Mouse (Mus musculus): Measurements from ENCODE around the gene Entpd1.

The Entpd1 gene

DNA sequence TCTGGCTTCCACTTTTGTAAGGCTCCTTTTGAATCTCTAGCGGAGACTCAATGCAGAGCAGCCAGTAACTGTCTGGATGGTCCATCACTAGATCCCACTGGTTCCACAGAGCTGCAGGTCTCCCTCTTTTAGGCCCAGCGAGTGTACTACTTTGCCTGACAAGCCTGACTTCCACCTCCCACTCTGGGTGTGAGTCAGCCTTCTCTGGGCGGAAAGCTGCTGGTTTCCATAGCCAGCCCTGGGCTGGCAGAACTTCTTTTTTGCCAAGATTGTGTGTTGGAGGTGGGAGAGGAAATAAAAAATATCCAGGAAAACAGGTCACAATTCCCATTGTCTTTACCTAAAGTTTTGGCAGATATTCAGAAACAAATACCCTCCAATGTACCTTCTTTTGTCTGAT, 17.9 kb downstream of the Entpd1 start:
- DNase-seq, result no peak

DNA sequence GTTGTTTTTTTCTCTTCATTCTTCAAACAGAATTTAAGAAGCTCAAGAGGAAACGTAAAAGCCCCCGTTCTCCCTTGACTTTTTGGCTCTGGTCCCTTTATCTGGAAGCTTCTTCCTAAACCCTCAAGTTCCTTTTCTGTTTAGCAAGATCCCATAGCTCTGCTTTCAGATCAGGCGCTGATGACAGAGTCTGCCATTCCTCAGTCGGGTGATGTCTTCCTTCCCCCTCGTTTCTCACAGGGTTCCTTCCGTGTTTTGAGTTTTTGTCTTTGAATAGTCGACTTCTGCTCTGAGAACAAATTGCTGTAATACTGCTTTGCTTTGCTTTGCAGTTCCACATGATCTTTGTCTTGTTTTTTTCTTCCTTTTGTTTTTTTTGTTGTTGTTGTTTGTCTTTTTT, 18.4 kb downstream of the Entpd1 start:
- DNase-seq, result no peak

DNA sequence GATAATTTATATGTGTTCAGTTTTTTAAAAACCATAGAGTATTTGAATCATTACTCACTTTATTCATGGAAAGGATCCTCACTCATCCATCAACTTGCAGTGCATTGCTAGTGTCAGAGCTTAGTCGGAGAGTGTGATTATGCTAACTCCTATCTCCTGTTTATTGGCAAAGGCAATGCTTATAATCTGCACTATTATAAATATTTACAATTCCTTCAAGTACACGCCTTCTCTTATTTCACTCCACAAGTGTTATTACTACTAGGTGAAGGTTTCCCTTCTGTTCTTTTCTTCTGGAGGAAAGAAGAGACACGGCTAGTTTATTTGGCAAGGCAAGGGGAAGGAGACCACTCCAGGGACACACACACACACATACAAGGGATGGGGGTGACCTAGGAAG, 20.0 kb downstream of the Entpd1 start:
- DNase-seq, result no peak

DNA sequence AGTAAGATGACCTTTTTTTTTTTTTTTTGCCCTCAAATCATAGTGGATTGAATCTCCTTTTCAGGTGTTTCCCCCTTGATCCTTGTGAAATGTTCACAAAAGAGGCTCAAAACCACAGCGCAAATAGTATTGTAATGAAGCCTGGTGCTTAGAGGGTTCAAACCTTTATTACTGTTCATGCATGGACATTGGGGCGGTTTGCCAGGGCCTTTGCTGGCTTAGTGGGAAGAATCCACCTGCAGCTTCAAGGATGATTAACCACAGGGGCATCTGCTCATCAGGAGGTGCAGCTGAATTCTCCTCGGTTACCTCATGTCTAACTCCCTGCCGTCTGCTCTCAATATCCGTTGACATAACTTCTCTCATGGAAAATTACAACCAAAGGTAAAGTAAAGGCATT, 20.5 kb downstream of the Entpd1 start:
- peak; percentile 5 to 14 for DNase-seq

DNA sequence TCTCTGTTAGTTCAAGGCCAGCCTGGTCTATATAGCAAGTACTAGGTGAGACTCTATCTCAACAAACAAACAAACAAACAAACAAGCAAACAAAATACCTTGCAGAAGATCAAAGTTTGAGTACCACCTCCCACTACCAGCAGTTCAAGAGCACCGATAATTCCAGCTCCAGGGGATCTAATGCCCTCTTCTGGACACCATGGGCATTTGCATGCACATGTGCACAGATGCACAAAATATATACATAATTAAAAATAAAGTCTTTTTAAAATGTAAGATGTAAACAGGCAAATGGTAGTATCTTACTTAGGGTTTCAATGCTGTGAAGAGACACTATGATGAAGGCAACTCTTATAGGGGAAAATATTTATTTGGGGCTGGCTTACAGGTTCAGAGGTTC, 21.0 kb downstream of the Entpd1 start:
- DNase-seq, result no peak

DNA sequence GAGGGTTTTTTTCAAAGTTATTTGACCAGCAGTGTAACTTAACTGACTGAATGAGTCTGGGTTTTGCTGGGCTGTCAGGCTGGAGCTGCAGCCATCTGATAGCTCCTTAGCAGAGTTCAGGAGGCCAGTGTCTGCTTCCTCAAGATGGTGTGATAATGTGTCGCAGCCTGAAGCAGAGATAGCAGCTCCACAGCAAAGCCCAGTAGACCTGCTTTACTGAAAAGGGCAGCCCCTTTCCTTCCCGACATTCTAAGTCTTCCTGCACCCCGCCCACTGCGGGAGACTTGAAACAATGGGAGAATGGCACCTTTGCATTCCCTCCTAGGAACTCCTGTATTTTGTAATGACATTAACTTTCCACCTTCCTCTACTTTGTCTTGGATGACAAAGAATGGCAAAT, 24.9 kb downstream of the Entpd1 start:
- DNase-seq, result no peak

DNA sequence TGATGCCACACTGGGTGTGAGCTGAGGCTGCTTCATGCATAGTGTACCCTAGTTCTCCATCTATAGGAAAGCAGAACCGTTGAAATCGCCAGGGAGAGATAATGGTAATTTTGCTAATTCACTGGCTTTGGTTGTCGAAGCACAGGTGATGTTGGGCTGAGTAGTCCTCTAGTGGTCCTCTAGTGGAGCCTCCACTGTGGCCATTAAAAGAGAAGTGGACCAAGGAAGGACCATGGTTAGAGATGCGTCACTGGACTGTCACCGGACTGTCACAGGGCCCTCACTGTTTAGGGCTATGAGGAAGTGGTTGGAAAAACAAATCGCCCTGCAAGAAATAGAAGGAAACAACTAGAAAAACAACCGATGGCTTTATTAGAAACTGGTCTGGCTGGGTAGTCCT, 25.4 kb downstream of the Entpd1 start:
- DNase-seq, result no peak

DNA sequence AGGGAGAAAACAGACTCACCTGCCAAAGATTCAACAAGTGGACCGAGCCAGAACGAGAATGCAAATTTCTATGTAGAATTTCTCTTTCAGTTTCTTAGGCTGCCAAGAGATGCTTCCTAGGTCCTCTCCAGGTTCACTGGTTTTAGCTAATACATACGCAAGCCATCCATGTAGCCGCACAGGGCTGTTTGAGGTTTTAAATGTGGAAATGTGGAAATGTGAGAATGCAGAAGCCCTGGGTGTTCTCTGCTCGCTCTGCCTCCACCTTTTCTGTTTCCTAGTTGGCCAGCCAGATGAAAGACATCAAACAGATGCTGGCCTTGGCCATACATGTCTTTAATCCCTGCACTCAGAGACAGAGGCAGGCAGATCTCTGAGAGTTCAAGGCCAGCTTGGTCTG, 26.4 kb downstream of the Entpd1 start:
- DNase-seq, result no peak

DNA sequence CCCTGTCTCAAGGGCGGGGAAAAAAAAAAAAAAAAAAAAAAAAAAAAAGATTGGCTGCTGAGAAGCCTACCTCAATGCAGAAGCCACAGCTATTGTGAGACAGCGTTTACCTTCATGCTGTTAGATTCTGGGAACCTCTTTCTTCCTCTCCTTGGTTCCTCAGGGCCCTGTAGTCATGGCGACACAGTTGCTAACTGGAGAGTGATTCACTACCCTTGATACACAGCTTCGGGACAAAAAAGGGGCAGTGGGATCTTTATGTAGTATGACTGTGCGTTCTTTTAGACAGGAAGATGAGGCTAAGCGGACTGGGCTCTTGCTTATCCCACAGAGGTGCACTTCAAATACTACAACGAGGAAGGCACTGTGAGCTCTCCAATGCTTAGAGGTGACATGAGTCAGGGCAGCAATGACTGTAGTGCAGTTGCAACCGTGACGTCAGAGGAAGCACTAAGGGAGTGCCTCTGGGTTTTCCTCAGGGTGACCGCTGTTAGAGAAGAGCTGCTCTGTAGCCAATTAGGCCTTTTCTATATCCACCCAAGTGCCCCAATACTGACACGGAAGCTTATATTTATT, 27.7 kb downstream of the Entpd1 start:
- no peak for DNase-seq

DNA sequence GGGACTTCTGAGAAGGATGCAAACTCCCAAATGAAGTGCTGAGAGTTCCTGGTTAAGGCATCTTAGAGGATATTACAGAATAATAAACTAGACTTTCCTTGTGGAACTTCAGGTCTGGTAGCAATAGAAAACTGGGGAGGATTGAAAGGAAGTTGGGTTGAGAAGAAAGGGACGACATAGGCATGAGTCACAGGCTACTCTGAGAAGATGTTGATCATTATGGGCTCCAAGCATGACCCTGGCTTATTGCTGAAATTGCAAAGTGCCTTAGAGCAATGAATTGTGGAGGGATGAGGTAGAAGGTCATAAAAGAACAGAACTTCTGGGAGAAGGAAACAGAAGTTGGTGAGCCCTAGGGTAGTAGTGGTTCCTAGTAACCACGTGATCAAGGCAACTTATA, 28.6 kb downstream of the Entpd1 start:
- DNase-seq, result no peak

DNA sequence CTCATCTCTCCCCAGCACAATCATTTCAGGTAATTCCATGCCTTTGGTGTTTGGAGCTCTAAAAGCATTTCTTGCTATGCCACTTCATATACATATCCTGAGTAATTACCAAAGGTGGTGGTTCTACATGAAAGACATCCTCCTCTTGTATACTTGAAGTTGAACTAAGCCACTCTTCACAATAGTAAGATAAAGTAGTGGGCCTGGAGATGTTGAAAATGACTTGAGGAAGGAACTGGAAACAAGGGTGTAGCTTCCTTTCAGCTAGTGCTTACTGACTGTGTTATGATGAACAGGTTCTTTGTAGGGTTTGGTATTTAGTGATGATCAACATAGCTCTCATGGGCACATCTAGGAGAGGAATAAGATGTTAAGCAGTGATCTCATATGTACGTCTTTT, 31.7 kb downstream of the Entpd1 start:
- DNase-seq, result no peak

DNA sequence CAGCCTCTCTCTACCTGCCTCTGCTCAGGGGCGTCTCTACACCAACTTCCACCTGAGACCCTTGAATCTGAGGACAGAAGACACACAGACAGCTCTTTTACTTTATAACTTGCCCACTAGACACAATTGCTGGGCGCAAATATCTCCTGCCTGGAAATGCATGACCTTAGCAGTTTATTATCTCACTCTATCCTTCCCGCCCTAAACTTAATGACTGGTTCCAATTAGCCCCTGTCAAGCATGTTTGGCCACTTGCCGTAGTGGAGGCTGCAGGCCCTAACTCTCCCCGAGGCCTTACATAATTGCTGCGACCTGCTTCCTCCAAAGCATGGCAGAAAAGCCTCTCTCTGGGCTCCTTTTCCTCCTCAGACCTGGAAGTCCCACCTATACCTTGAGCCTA, 34.2 kb downstream of the Entpd1 start:
- no peak for DNase-seq

DNA sequence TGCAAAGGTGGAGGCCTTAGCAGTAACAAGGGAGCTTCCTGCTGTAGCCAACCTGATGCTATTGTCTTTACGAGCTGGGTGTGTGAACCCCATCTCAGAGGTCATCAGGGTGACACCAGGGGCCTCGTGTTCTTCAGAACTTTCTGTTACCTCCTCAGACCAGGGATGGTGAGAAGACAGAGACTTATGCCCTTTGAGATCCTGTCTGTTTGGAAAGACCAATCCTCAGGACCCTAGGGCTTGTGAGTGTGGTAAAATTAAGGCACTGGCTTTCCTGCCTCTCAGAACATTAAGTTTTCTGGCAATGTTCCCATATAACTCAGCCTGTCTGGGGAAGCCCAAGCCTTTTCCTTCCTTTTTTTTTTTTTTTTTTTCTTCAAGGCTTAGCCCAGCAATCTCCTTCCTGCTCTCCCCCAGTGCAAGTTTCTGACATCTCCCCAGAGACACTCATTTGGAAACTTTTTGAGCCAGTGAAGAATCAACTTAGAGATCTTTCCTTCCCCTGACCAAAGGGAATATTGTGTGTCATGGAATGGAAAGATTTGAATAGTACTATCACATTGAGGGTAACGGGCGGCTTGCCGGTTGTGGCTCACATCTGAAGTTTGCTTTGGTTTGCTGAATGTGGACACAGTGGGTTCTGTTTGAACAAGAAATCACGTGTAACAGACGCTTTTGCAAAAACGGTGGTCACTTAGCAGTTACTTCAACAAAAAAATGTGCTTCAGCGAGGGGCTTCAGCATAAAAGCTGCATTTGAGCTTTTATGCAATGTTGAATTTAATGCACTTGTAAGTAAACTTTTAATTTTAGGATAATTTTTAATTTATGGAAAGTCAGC, 35.4 kb downstream of the Entpd1 start:
- DNase-seq, result no peak

DNA sequence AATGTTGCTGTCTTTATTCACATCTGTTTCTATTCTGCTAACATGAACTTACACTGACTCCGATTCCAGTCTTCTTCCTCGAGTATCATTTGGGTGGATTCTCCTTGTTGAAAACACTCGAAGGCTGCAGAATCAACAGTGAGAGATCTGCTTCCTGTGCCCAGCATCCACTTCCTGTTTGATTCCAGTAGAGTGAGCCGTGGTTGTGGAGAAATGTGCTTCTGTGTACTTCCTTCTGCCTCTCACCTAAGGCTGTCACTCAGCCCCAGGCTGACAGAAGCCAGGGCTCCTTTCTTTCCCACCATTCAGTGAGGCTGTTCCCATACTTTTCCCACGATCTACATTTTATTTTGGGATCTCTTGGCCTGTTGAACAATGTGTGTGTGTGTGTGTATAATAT, 37.9 kb downstream of the Entpd1 start:
- no peak for DNase-seq

DNA sequence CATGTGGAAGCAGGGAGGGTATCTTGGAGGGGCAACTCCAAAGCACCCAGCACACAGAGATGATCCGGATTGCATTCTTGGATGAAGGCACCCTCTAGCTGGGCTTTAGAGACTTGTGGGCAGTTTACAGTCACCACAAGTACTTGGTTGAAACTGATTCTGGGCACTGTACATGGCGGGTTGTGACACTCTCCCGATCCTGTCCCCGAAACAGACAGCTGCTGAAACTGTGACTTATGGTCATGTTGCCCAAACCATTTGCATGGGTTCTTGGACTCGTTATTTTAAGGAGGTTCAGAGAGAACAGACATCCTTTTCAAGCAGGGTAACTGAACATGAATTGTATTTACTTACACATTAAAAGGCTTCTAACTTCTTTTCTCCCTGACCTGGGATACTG, 44.0 kb downstream of the Entpd1 start:
- DNase-seq, result no peak

DNA sequence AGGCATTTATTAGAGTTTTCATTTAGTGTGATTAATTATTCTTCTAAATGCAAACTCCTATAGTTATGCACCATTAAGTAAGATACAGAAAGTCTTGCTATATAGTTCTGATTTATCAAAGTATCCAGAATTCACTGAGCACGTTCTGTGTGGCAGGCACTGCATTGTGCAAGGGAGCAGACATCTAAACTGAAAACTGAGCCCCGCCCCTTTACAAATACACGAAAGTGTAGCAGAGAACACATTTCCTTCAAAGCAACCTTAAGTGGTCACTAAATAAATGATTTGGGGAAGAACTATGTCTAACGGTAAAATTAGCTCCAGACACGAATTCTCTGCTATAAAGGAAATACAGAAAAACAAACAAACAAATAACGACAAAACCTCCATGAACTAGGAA, 46.1 kb downstream of the Entpd1 start:
- DNase-seq, result no peak

DNA sequence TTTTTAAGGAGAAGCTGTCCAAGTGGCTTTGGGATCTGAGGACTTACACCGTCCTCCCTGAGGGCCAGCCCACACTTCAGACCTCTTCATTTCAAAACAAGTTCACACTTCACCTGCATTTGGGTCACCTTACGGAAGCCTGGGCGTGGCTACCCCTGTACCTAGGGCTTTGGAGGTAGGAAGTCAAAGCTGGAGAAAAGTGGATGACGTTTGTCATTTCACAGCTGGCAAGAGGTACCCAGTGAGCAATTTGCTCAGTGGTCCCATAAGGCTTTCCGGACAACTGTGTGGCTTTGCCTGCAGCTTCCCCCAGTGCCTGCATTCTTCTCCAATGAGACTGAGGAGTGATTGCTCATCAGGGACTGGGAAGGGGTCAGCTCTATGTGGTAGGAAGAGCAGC, 46.8 kb downstream of the Entpd1 start:
- no peak for DNase-seq

DNA sequence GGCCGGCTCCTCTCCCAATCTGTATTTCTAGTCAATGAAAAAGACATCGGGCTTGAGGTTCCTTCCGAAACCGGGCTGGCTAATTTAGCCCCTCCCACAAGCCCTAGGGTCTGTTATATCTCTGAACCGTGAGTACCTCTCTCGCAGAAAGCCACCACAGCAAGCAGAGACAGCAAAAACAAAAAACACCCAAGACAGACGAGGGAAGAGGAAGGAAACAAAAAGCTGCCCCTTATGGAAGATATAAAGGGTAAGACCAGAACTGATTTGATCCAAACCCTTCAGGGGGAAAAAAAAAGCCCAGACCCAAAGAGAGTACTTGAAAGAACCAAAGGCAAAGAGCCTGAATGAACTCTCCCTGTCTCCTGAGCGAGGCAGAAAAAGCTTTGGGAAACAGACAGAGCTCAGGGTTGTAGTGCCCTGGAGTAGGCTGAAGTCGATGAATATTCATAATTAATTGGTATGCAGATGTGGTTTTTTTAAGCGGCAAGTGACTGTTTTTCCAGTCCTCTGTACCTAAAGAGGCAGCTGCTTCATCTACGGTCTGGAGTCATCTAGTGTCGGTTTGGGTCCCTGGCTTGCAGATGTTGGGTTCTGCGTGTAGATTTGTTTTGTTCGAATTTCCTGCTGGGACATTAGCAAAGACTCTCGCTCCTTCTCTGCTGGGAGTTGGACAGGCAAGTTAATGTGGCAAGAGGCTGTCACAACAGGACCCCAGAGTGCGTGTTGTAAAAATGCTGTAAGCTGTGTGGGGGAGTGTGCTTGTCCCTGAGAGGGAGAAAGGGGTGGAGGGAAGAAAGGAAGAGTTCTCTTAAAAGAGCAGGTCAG, 47.7 kb downstream of the Entpd1 start:
- DNase-seq, result no peak

DNA sequence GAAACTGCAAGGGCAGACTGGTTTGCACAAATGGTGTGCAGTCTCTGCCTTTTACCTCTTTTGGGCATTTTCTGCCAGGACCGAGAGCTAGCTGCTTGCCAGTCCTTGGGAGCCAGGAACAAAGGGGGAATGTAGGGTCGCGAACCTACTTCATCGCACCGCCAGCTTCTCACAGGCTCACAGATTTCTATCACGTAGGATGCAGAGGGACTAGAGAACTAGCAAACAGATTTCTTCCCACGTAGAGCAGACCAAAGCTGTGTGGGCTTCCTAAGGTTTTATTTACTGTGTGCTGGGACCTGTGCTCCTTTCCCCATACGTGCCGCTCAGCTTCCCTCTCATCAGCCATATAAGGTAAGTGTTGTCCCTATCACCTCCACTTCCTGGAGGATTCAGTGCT, 48.3 kb downstream of the Entpd1 start:
- DNase-seq, result no peak

DNA sequence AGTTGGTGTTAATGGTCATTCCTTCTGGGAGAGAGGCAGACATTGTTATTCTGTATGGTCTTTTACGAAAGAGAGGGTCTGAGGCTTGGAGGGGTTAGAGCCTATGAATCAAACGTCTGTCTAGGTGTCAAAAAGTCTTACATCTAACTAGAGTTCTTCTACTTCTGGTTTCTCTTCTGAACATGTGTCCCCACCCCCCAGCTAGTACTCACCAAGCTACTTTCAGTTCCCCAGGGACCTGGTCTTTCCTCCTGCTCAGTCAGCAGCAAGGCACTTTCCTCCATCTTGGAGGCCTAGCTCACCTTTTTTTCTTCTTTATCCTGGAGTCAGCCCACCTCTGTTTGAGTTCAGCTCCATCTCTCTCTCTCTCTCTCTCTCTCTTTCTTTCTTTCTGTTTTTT, 48.9 kb downstream of the Entpd1 start:
- no peak for DNase-seq

DNA sequence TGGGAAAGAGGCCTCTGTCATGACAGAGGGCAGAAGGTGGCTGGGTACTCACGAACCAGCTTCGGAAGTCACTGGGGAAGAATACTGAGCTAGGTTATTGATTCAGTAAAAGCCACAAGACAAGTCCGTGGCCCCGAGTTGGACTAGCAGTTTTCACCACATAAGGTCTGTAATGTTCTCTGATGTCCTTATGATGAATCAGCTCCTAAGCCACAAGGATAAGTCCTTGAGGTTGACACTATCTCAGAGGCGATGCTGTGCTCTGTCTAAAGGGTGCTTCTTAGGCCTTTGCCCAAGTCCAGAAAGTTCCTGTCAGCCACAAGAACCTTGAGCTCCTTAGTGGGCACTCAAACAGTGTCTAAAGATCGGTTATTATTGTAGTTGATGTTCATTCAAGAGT, 49.7 kb downstream of the Entpd1 start:
- no peak for DNase-seq

DNA sequence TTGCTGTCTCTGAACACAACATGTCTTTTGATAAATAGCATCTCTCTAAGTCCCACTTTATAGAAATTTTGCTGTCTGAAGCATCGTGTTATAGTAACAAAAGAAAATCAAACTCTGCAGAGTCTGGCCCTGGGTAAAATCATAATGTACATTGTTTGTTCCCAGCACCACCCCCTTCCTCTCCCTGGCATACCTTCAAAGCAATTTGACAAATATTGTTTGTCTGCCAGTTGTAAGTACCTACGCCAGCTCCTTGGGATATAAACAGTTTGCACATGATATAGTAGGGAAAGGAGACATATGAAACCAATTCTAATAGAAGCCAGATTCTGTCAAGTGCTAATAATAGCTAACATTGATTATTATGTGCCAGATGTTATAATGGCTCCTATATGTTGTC, 50.6 kb downstream of the Entpd1 start:
- no peak for DNase-seq

DNA sequence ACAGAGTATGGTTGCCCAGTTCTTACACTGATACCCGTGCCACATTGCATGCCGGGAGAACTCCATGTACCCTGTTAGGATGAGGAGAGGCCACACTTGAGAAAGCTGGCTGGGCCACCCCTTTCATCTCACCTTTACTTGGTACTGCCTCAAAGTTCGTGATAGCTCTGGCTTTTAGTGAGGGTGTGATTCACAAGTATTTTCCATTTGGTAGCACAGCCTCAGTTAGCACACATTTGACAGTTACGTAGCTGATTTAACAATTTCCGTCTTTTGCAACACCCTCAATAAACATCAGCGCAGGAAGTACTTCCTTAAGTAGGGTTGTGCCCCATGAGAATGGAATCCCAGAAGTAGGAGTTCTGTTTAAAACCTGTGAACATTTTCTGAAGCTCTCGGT, 53.6 kb downstream of the Entpd1 start:
- no peak for DNase-seq

DNA sequence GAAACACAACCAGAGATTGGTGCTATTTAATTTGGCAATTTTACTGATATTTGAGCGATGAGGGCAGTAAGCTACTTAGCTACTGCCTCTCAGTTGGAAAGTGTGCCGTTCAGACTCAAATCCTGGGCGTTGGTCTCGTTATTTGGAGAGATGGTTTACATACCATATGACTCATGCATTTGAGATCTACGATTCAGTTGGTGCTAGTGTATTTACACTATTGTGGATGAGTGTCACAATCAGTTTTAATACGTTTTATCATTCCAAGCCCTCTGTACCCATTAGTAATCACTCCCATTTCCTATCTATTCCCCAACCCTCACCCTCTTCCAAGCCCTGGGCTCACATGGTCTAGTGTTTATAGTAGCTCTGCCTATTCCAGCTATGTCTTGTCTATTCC, 54.9 kb downstream of the Entpd1 start:
- DNase-seq, result no peak
